Mouse (Mus musculus): ENCODE data around the gene Elovl7.

The Elovl7 gene

GRCm38 (mm10) chr13:108214081-108214484 is at the start of gene Elovl7:
Gene Elovl7 (plus strand): TSS chr13:108214404.
- DNase-seq (ENCODE audit: low spot score) = peak; percentile 88

DNA sequence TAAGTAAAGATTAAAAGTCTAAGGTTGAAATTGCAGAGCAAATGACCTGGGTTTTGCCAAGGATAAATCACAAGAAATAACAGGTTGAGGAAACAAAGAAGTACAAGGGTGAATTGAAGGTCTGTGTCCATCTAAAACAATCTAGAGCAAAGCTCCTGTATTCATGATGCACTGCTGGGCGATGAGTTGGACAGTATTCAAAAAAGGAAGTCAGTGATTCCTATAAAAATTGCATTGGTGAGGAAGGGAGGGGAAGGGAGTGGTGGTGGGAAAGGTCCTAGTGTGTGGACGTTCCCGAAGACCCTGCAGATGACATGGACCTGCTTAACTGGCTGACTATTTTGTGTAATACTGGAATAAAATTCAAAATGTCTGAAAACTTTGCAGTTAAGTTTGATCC is 49.6 kb upstream of the Elovl7 start:
- no peak for DNase-seq (ENCODE audit: low spot score)

- DNase-seq (ENCODE audit: low spot score) = no peak
Observed at GRCm38 (mm10) chr13:108170002-108170401, 44.2 kb upstream of the Elovl7 start.

DNA sequence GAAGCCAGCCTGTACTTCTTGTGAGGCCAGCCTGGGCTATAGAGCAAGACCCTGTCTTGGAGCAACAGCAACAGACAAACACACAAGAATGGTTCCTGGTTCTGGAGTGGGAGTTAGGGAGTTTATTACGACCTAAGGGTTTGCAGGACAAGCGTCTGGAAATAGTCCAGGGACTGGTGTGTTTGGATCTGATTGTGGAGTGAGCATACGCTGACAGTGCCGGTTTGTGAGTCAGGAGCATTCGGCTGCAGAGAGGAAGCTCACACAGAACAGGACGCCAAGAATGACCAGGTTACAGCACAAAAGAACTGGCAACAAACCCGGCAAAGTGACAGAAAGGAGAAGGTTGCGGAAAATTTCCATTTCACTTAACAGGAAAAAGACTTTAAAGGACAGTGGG is 43.7 kb upstream of the Elovl7 start:
- no peak for DNase-seq (ENCODE audit: low spot score)

DNA sequence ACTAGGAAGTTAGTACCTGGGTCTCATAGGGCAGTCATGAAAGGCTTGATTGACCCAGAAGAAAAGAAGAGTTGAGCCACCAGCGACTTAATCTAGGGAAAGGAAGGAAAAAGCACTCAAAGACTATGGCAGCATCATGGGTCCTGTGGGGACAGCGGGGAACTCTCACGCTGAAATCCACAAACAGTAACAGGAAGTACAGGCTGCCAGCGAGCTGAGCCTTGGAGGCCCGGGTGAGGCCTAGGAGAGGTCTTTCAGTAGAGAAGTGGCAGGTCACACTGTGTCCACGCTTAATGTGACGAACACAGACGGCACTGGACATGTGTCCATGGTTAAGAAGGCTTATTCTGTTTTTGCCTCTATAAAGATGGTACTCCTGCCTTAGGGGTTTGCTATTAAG is 34.6 kb upstream of the Elovl7 start:
- no peak for DNase-seq (ENCODE audit: low spot score)

DNA sequence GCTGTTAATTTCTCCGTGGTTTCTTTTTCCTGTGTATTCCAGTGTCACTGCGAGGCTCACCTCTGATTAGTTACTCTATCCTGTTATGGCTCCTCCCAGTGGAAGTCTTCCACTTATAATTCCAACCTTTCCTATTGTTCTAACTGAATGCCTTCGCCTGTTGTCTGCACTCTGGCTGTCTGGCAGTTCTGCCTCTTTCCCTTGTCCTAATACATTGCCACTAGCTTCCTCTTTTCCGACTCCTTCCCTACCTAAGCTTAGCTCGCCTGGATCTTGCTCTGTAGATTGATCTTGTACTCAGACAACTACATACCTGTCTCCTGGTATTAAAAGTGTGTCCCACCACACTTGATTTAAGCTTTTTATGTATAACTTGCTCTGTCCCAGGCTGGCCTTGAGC is 33.4 kb upstream of the Elovl7 start:
- no peak for DNase-seq (ENCODE audit: low spot score)

GRCm38 (mm10) chr13:108184743-108185255 is 29.4 kb upstream of the Elovl7 start:
- DNase-seq (ENCODE audit: low spot score) = no peak

DNA sequence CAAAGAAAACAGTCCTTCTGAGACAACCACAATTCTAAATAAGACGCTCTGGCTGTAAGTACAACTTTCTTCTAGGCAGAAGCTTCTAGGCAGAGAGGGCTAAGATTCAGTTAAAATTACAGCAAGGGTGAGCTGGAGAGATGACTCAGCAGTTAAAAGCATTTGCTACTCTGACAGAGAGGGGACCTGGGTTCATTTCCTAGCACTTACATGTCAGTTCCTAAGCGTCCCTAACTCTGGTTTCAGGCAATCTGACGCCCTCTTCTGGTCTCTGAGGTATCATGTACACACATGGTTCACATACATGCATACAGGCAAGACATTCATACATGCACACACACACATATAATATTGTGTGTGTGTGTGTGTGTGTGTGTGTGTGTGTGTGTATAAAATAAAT is 28.7 kb upstream of the Elovl7 start:
- DNase-seq (ENCODE audit: low spot score) = no peak

GRCm38 (mm10) chr13:108187994-108188393 is 26.2 kb upstream of the Elovl7 start:
- DNase-seq (ENCODE audit: low spot score) = no peak

GRCm38 (mm10) chr13:108191074-108191720 is 23.0 kb upstream of the Elovl7 start:
- peak; percentile 58 for DNase-seq (ENCODE audit: low spot score)

DNA sequence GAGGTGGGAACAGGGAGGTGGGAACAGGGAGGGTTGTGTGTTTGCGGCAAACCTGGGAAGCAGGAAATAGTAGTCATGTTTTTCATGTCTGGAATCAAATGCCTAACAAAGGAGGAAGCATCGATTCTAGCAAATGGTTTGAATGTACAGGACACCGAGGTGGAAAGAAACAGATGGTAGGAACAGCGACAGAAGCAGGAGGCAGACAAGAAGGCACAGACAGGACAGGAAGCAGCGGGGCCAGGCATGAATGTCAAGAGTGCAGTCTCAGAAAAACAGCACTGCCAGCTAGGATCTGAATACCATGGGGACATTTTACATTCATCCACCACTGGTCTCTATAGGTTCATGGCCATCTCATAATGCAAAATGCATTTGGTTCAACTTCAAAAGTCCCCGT is 18.7 kb upstream of the Elovl7 start:
- DNase-seq (ENCODE audit: low spot score) = no peak

DNA sequence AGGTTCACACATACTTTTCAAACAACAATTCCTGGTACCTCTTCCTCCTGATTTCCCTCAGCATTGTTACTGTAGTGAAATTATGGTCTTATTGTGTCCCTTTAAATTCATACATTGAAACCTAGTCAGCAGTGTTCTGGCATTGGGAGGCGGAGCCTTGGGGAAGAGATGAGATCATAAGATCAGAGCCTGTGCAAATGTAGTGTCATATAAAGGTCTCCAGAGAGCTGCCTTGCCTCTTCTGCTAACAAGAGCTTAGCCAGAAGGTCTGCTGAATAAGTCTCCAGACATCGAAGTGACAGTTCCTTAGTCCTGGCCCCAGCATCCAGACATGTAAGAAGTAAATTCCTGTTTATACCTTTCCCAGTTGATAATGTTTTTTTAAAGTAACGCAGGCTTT is 9.3 kb upstream of the Elovl7 start:
- no peak for DNase-seq (ENCODE audit: low spot score)

DNA sequence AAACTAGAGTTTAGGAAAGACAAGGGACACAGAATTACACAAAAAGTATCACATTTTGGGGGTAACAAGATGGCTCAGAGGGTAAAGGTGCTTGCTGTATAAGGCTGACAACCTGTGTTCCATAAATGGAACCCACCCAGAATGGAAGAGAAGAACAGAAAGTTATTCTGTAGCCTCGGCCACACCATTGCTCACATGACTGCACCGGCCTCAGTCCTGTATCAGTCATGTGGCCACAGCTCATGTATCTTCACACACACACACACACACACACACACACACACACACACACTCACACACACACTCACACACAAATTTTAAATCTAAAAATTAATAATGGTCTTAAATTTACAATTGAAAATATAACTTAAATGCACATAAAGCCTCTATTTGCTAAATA is 6.8 kb upstream of the Elovl7 start:
- no peak for DNase-seq (ENCODE audit: low spot score)

- DNase-seq (ENCODE audit: low spot score) = no peak
Observed at GRCm38 (mm10) chr13:108208090-108208489, 6.1 kb upstream of the Elovl7 start.

DNA sequence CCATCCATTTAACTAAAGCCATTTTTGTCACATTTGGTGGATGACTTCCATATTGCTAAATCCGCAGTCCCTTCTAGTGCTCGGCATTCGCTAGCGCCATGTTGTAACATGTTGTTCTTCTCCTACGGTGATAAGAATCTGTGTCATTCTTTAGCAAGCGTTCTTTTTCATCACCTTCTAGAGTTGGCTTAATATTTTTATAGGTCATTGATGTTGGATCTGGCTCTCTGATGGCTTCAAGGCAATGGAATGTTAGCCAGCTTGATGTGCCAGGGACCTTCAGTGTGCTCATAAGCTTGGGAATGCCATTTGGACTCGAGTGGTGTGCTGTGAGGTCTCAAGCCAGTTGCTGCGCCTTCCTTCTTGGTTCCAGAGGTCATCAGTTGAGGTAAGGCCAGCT is 3.2 kb upstream of the Elovl7 start:
- DNase-seq (ENCODE audit: low spot score) = no peak

DNA sequence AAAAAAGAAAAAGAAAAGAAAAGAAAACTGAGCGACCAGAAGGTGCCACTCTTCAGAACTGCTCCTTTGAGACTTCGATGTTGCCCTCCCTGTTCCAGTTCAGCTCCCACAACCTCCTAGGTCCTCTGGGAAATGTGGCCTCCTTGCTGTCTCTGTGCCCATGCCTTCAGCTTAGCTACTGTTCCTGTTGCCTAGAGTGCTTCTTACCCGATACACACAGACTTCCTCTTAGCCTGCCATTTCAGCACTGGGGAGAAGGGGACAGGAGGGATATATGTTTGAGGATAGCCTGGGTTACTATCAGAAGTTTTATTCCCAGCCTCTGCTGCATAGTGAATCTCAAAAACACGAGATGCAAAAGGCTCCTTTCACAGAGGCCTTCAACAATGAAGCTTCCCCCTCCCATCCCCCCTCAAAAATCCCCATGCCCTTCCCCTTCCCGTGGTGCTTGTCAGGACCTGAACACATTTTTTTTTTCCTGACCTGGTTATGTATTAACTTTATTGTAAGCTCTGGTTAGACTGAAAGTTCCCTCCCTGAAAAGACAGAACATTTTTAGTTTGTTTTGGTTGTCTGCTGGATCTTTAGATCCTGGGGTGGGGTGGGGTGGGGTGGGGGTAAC is 1.7 kb upstream of the Elovl7 start:
- no peak for DNase-seq (ENCODE audit: low spot score)

GRCm38 (mm10) chr13:108214485-108215107 is 392 bp downstream of the Elovl7 start:
- DNase-seq (ENCODE audit: low spot score) = peak; percentile 10

DNA sequence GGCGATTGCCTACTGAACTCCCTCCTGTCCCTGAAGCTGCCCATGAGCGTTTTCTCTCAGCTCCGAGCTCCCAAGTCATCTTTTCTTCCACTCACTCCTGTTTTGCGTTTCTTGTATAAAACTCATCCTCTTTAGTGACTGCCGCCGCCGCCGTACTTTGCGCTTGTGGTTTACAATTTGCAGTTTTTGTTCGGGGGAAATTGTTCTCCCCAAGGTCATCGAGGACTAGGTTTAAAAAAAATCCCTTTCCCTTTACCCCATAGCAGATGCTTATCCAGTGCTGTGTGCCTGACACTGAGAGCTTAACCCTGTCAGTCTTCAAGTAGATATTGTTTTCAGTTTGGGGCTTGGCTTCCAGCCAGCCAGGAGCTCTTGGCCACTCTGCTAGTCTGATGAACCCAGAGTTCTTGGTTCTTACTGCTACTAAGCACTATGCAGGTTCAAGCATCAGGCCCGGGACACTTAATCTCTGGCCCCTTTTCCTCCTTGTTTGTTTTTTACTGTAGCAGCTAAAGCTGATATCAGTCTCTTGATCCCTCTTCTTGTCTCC is 1.1 kb downstream of the Elovl7 start:
- DNase-seq (ENCODE audit: low spot score) = peak; percentile 7

GRCm38 (mm10) chr13:108219773-108220172 is 5.6 kb downstream of the Elovl7 start:
- DNase-seq (ENCODE audit: low spot score) = no peak

GRCm38 (mm10) chr13:108229191-108229590 is 15.0 kb downstream of the Elovl7 start:
- DNase-seq (ENCODE audit: low spot score) = no peak

DNA sequence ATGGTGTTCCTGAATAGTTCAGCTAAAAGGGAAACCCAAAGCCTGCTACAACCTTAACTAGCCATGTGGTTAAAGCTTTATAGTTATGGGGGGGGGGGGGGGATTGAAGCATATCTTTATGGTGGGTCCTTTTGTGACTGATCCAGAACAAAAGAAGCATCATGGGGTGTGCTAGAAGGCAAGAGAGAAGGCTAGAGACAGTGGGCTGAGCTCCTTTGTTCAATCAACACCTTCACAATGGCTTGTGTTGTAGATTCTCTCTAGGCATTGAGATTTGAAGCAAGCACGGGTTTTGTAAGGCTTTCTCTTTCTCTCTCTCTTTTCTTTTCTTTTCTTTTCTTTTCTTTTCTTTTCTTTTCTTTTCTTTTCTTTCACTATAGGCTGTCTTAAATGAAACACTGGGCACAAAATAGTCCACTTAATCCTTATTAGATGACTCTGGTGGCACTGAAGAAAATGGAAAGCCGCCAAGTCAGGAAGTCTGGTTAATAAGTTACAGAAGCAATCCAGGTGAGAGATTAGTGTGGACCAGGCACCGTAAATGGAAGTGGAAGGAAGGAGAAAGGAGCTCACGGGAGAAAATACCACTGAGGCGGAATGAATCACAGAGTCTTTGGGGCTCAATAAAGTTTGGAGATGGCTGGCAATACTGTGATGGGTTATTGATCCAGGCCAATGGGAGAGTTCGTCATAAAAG is 15.6 kb downstream of the Elovl7 start:
- no peak for DNase-seq (ENCODE audit: low spot score)

DNA sequence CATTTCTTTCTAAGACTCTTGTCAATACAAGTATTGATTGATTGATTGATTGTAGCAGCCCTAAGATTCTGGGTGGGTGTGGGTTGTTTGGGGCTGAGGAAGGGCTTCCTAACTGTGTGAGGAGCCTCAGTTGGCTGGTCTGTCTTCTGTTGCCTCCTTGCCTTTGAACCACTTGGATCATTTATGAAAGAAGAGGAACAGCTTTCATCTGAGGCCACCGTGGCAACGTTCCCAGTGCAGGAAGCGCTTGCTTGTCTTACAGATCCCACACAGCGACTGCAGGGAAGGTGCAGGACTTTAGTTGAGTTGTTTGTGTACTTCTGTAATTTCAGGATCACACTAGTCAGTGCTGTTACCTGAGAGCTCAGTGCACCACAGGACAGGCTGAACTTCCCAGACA is 25.8 kb downstream of the Elovl7 start:
- DNase-seq (ENCODE audit: low spot score) = no peak

DNA sequence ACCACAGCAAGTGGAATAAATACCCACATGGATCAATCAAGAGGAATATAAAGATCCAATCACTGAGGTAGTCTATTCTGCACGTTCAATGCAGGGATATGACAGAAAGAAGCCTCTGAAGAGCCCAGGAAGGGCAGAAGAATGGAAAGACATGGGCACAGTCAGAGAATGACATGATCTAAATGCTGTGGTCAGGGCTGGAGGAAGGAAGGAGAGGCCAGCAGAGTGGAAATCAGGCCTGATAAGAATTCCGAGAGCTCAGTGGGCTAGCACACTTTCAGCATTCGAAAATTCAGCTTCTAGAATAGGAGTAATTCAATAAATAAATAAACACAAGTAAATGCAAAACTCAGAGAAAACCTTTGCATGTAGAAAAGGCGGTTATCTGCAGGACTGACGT is 27.5 kb downstream of the Elovl7 start:
- DNase-seq (ENCODE audit: low spot score) = no peak
